Mouse (Mus musculus) neutrophil, adult 5-6 weeks (primary cell): ENCODE measurements around the gene A930033H14Rik. TPM values are rescaled to one million over a fixed set of nuclear protein-coding genes. Genes with fewer than 3 reads are reported as not detected.

Experiments
- ATAC-seq: fragments of 151-379, 151-347 bp; 2 replicates; pipeline ENCODE4 v1.8.0; 2017; ENCODE audit warnings: mild to moderate bottlenecking, moderate TSS enrichment; ENCODE audit not compliant: insufficient number of reproducible peaks, poor library complexity, low FRiP score, severe bottlenecking; ENCODE audit errors: extremely low read depth
- total RNA-seq: library from RNA; stranded (forward); fragments of 200-1000 nt; gene quantifications from 2 replicates; pipeline ENCODE4 v1.2.3, GENCODE M21; 2017

A930033H14Rik gene
- total RNA-seq, 1 experiment from 2014 or later: not detected

- no peak for ATAC-seq
Measured at GRCm38 (mm10) chr10:69163216-69163615, 49.7 kb downstream of the A930033H14Rik start.

- ATAC-seq: no peak
Measured at GRCm38 (mm10) chr10:69162577-69162976, 50.3 kb downstream of the A930033H14Rik start.

- ATAC-seq: no peak
Measured at GRCm38 (mm10) chr10:69161503-69161902, 51.4 kb downstream of the A930033H14Rik start.

GRCm38 (mm10) chr10:69160877-69161276 is 52.0 kb downstream of the A930033H14Rik start:
- ATAC-seq: no peak

Other genes starting within 250 kb of the A930033H14Rik start
- 0.12 and 0.98 TPM in 2 replicates for gene Rhobtb1, start 61.7 kb downstream of the A930033H14Rik start, total RNA-seq
- 0.23 and 0.86 TPM in 2 replicates for gene Cdk1, start 139.8 kb upstream of the A930033H14Rik start, total RNA-seq
- gene Ank3, start 185.7 kb upstream of the A930033H14Rik start, total RNA-seq: 0.37 and 1.6 TPM in 2 replicates